Mouse (Mus musculus) stomach, embryonic 16.5 days (tissue): ENCODE measurements at regions not wholly inside any gene's neighbourhood (a gene's known extent, or its start where the extent isn't known, plus 50 kb on each side); places are given as distances from the start of the nearest gene placed in this dataset.

Source experiments
- ATAC-seq: fragments of 200-750 bp; cut with Nextera tagmentation; 2 replicates; pipeline ENCODE4 v1.8.0; 2017; ENCODE audit warnings: moderate number of reproducible peaks, moderate TSS enrichment; ENCODE audit not compliant: insufficient read depth, low FRiP score
- H3K27ac ChIP-seq: fragments of 300-500 bp; sonication (generic); 2 replicates; pipeline ENCODE4 v1.5.1; 2014; ENCODE audit warnings: low read length
- H3K27me3 ChIP-seq: fragments of 300-500 bp; sonication (generic); 2 replicates; pipeline ENCODE4 v1.6.1; 2014; ENCODE audit warnings: low read length, control low read depth, mixed read lengths; ENCODE audit not compliant: control insufficient read depth, insufficient read depth
- H3K36me3 ChIP-seq: fragments of 300-500 bp; sonication (generic); 2 replicates; pipeline ENCODE4 v1.6.1; 2014; ENCODE audit warnings: low read length; ENCODE audit not compliant: control insufficient read depth, insufficient read depth
- H3K4me1 ChIP-seq: fragments of 300-500 bp; sonication (generic); 2 replicates; pipeline ENCODE4 v1.6.1; 2014; ENCODE audit warnings: low read length, control low read depth, mixed read lengths; ENCODE audit not compliant: control insufficient read depth, insufficient read depth
- H3K4me2 ChIP-seq: fragments of 300-500 bp; sonication (generic); 2 replicates; pipeline ENCODE4 v1.6.1; 2014; ENCODE audit warnings: low read depth, low read length, mixed read lengths
- H3K4me3 ChIP-seq: fragments of 300-500 bp; sonication (generic); replicated peaks from 2 replicates; pipeline ENCODE4 v1.5.1; 2014; ENCODE audit warnings: mild to moderate bottlenecking, low read length
- H3K9ac ChIP-seq: fragments of 300-500 bp; sonication (generic); 2 replicates; pipeline ENCODE4 v1.6.1; 2014; ENCODE audit warnings: low read length
- H3K9me3 ChIP-seq: fragments of 300-500 bp; sonication (generic); replicated peaks from 2 replicates; pipeline ENCODE4 v1.6.1; 2016; ENCODE audit warnings: low read length, control low read depth; ENCODE audit not compliant: control insufficient read depth
- WGBS: fragments of 180-500 bp; shearing (Covaris S2); extraction: QIAGEN DNeasy Blood & Tissue Kit; methylation state at CpG from one replicate; pipeline ENCODE4 v1.1.7; 2014; 5-methylcytosine and 5-hydroxymethylcytosine counted together

DNA sequence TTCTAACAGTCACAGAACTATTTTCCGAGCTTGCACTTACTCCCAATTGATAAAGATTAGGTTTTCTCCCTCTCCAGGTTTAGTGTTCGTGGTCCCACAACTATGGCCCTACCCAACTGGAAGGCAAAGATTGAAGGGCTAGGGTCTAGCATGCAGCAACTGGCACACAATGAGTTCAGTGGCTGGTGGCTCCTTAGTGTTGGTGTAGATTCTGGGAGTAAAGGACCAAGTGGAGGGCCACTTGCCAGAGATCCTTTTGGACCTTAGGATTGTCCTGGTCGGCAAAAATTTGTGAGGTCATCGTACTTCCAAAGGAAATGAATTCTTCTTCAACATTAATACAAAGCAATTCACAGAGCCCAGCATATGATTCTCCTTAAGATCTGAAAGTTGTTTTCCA is 114.8 kb upstream of the Trib2 start:
- no peak for ATAC-seq
- no peaks in the 10 kb centered on the region for H3K9me3 ChIP-seq
- no peak overlapping the region for H3K9ac ChIP-seq
- H3K36me3 ChIP-seq: no peaks in the 10 kb centered on the region
- H3K4me1 ChIP-seq: no peaks in the 10 kb centered on the region
- H3K27ac ChIP-seq: no peak overlapping the region
- H3K4me2 ChIP-seq: no peak overlapping the region
- WGBS: 92% methylated on average over 4 of the region's 4 CpGs
- H3K27me3 ChIP-seq: no peaks in the 10 kb centered on the region
- H3K4me3 ChIP-seq: no peak overlapping the region

DNA sequence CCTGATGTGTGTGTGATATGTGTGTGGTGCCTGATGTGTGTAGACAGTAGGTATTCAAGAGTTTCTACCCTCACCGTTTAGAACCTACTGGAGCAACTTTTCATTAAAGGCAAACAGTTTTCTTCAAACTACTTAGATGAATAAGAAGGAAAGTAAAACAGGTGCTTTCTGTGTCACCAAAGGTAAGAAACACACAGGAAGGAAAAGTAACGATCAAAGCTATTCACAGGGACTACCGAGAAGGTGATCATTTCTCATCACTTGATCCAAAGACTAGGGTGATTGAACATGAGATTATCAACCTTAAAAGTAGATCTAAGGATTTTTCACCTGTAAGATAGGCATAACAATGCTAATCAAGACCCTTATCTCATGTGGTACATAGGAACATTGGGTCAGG is 113.4 kb upstream of the Trib2 start:
- H3K4me3 ChIP-seq: no peak overlapping the region
- H3K4me2 ChIP-seq: no peak overlapping the region
- no peaks in the 10 kb centered on the region for H3K36me3 ChIP-seq
- 90% methylated on average over 3 of the region's 3 CpGs for WGBS
- ATAC-seq: no peak
- H3K27ac ChIP-seq: no peak overlapping the region
- H3K9ac ChIP-seq: no peak overlapping the region
- H3K9me3 ChIP-seq: no peaks in the 10 kb centered on the region
- no peaks in the 10 kb centered on the region for H3K27me3 ChIP-seq
- no peaks in the 10 kb centered on the region for H3K4me1 ChIP-seq

DNA sequence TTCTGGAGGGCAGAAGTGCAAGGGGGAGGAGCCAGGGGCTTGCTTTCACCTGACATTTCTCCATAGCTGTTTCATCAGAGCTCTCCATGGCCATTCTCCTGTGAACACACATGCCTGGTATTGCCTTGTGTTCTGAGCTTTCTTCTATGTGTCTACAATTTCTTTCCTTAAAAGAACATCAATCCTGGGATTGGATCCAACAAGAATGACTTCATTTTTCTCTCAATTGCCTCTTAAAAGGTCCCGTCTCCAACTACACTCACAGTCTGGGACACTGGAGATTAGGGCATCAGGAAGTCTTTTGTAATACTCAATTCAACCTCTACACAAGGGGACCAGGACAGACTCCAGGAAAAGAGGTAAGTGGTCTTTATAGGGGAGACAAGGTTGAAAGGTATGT is 112.8 kb upstream of the Trib2 start:
- no peak for ATAC-seq
- no peak overlapping the region for H3K4me3 ChIP-seq
- H3K4me1 ChIP-seq: no peaks in the 10 kb centered on the region
- no peak overlapping the region for H3K9ac ChIP-seq
- H3K27ac ChIP-seq: no peak overlapping the region
- H3K27me3 ChIP-seq: no peaks in the 10 kb centered on the region
- H3K4me2 ChIP-seq: no peak overlapping the region
- H3K9me3 ChIP-seq: no peaks in the 10 kb centered on the region
- H3K36me3 ChIP-seq: no peaks in the 10 kb centered on the region
- WGBS: 56% methylated on average over 1 of the region's 1 CpGs

DNA sequence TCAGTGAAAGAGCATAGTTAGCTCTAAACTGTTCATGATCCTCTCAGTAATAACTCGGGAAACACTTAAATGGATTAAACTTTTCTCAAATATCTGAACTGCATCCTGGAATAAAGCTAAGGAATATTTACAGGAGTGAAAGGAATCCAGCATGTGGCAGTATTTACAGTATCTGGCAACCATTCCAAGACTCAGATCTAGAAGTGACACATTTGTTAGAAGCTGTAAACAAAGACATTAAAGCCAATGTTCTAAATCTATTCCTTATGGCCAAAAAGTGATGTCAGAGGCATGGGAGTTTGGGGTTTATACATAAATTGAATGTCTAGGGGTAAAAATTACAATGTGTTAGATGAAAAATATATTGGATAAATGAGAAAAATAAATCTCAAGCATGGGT is 101.6 kb upstream of the Trib2 start:
- Histone ChIP-seq H3K36me3 (no peaks in the 10 kb centered on the region), H3K9me3 (no peaks in the 10 kb centered on the region), H3K27me3 (no peaks in the 10 kb centered on the region), H3K4me3 (no peak overlapping the region), H3K4me2 (no peak overlapping the region), H3K27ac (no peak overlapping the region), H3K4me1 (no peaks in the 10 kb centered on the region), H3K9ac (no peak overlapping the region)
- 47% methylated on average over 1 of the region's 1 CpGs for WGBS
- ATAC-seq: no peak

DNA sequence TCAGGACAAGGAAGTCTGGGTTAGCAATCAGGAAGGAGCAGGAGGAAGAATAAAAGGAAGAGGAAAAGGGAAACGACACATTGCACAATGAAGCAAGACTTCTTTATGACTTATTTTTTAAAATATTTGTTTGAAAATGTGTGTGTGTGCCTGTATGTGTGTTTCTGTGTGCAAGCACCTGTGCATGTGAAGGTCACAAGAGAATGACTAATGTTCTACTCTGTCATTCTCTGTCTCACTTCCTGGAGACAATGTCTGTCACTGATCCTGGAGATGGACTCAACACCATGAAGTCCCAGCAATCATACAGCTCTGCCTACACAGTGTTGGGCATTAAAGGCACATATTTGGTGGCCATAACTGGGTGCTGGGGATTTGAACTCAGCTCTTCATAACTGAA is 96.2 kb upstream of the Trib2 start:
- ATAC-seq: no peak
- Histone ChIP-seq H3K36me3 (no peaks in the 10 kb centered on the region), H3K9me3 (no peaks in the 10 kb centered on the region), H3K27ac (no peak overlapping the region), H3K4me1 (no peaks in the 10 kb centered on the region), H3K4me3 (no peak overlapping the region), H3K9ac (no peak overlapping the region), H3K4me2 (no peak overlapping the region), H3K27me3 (no peaks in the 10 kb centered on the region)
- WGBS: 86% methylated on average over 1 of the region's 1 CpGs

- Histone ChIP-seq H3K4me1 (no peaks in the 10 kb centered on the region), H3K9me3 (no peaks in the 10 kb centered on the region), H3K9ac (no peak overlapping the region), H3K4me3 (no peak overlapping the region), H3K27me3 (no peaks in the 10 kb centered on the region), H3K4me2 (no peak overlapping the region), H3K36me3 (no peaks in the 10 kb centered on the region), H3K27ac (no peak overlapping the region)
- 87% methylated on average over 3 of the region's 3 CpGs for WGBS
- ATAC-seq: no peak
Measured at GRCm38 (mm10) chr12:15912491-15912890, 95.8 kb upstream of the Trib2 start.

- Histone ChIP-seq H3K4me3 (no peak overlapping the region), H3K9me3 (no peaks in the 10 kb centered on the region), H3K27me3 (no peaks in the 10 kb centered on the region), H3K27ac (no peak overlapping the region), H3K36me3 (no peaks in the 10 kb centered on the region), H3K4me2 (no peak overlapping the region), H3K9ac (no peak overlapping the region), H3K4me1 (no peaks in the 10 kb centered on the region)
- WGBS: 73% methylated on average over 1 of the region's 1 CpGs
- no peak for ATAC-seq
Measured at GRCm38 (mm10) chr12:15911254-15911991, 94.7 kb upstream of the Trib2 start.

GRCm38 (mm10) chr12:15897539-15897938 is 80.8 kb upstream of the Trib2 start:
- H3K36me3 ChIP-seq: no peaks in the 10 kb centered on the region
- WGBS: 73% methylated on average over 2 of the region's 2 CpGs
- H3K4me2 ChIP-seq: no peak overlapping the region
- H3K27me3 ChIP-seq: no peaks in the 10 kb centered on the region
- ATAC-seq: no peak
- no peaks in the 10 kb centered on the region for H3K4me1 ChIP-seq
- H3K27ac ChIP-seq: no peak overlapping the region
- H3K4me3 ChIP-seq: no peak overlapping the region
- no peaks in the 10 kb centered on the region for H3K9me3 ChIP-seq
- no peak overlapping the region for H3K9ac ChIP-seq

DNA sequence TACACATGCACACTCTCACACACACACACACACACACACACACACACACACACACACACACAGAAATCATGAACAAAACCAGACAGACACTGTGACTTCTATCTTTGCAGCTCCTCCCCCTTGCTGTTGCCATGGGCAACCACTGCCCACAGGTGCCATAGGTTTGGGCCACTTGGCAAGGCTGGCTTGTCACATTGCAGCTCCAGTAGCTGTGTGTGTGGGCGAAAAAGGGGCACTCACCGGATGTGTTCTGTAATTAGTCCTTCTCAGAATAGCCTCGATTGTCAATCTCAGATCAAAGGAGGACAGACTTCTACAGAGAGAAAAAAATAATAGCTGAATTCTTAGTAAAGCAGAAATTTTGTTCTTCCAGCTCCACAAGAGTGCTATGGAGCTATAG is 79.8 kb upstream of the Trib2 start:
- no peak for ATAC-seq
- no peak overlapping the region for H3K4me3 ChIP-seq
- no peaks in the 10 kb centered on the region for H3K4me1 ChIP-seq
- H3K36me3 ChIP-seq: no peaks in the 10 kb centered on the region
- H3K4me2 ChIP-seq: no peak overlapping the region
- no peak overlapping the region for H3K9ac ChIP-seq
- no peaks in the 10 kb centered on the region for H3K9me3 ChIP-seq
- no peaks in the 10 kb centered on the region for H3K27me3 ChIP-seq
- 75% methylated on average over 3 of the region's 3 CpGs for WGBS
- no peak overlapping the region for H3K27ac ChIP-seq
